Mouse (Mus musculus) T-cell, adult 2 months (primary cell): ENCODE results near the gene Top2a.
A peak's percentile ranks its signal among the peaks of the same experiment; 100 is the strongest.

ENCODE experiments used
- DNase-seq: peaks from one replicate; pipeline ENCODE4 v3.0.0; 2022; ENCODE audit warnings: low spot score

The Top2a gene

DNA sequence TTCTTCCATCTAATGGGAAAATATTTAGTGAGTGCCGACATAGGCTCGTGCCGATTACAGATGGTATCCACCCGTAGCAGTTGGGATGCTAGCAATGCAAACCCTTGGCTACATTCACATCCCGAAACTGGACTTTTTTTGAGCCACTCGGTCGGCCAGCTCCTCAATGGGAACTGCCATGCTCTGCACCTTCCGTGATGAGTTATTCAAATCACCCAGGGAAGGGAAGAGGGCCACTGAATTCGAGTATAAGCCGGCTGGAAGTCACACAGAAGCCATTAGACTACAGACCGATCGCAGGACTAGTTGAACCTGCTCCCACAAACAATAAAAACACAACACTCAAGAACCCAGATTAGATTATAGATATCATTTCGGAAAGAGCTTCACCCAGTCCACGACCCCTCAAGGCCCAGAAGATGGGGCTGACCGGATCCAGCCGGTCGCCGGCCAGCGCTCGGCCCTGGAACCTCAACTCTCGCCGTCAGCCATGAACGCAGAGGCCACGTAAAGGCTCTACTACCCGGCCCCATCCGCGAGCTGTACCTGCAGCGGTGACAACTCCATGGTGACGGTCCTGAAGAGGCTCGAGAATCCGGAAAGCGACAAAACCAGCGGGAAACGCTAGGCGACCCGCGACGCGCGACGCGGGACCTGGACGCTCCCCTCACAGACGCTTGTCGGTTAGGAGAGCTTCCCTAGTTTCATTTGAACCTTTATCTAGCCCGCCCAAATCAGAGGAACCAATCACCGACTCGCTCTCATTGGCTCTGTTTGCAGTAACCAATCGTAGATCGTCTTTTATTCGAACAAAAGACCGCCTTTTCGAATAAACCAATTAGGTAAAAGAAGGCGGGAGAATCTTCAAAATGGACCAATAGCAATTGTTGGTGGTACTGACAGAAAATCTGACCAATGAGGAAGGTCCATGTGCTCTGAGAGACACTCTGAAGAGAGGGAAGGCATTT, at the start of gene Top2a:
Gene Top2a, minus strand, starts transcription at position 690 of the 968 bp plus-strand sequence.
- peak; percentile 95 for DNase-seq

DNA sequence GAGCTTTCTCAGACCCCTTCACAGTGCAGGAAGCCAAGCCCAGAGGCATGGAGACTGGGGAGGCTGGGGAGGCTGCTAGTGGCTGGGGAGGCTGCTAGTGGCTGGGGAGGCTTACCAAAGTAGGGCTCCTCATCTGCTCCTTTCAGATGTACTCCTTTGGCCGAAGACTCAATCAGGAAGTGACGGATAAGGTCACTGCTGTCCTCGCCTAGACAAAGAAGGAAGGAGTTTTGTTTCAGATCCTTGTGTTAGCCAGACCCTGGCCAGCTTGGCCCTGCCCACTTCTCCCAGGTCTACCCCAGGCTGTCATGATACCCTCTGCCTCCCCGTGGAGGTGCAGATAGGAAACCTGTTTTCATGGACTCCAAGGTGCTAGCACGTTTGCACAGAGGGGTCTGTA, 49.8 kb upstream of the Top2a start:
- no peak for DNase-seq

DNA sequence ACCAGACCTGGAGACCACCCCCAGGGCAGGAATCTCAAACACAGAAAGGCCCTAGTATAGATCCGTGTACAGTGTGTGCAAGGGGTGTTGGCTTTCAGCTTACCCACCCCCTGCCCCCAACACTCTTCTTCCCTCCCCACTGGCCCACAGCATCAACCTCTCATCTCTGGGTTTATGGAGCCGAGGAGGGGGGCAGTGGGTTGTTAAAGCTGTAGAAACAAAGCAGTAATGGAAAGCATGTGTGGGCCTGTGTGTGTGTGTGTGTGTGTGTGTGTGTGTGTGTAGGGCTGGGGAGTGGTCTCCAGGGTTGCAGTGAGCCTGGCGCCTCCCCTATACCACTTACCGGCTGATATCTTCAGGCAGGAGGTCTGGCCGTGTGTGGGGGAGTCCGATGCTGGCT, 47.9 kb upstream of the Top2a start:
- DNase-seq = no peak

DNA sequence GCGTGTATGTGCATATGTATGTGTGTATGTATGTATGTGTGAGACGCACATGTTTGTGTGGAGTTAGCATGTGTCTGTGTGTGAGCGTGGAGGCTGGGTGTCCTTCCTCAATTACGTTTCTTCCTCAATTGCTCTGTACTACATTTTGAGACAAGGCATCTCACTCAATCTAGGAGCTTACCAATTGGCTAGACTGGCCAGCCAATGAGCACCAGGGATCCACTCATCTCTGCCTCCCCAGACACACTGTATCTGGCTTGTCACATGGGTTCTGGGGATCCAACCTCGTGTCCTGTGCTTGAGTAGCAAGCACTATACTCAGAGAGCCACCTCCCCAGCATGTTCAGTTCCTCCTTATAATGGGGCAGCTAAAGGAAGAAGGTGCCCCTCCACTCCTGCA, 44.5 kb upstream of the Top2a start:
- DNase-seq = no peak

DNA sequence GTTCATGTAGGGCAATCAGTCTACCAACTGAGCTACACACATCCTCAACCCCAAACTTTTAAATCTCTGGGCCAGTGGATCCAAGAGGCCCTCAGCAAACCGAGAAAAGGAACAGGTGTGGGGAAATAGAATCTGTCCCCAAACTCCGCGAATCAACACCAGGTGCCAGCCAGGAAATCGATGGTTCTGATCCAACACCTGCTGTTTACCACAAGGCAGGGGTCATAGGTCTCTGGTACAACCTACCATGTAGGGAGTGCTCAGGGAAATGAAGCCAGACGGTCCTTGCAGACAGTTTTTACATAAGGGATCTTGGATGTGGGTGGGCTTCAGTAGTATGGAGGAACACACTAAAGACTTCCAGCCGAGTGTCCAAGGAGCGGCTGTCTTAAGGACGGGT, 43.6 kb upstream of the Top2a start:
- DNase-seq = no peak

DNA sequence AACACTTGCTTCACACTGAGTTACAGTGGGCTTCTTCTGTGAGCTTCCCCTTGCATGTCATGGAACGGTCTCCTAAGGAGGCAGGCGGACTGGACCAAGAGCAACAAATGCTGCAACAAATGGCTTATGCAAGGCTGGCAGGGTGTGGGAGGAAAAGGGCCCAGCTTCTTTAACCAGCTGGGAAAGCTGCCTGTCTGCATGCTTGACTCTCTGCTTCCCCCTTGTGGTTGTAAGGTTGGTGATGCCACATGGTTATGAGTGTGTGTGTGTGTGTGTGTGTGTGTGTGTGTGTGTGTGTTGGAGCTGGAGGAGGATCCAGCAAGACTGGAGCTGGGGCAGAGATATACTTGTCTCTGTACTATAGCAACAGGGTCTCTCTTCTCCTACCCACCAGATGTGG, 42.0 kb upstream of the Top2a start:
- peak; percentile 77 for DNase-seq

DNA sequence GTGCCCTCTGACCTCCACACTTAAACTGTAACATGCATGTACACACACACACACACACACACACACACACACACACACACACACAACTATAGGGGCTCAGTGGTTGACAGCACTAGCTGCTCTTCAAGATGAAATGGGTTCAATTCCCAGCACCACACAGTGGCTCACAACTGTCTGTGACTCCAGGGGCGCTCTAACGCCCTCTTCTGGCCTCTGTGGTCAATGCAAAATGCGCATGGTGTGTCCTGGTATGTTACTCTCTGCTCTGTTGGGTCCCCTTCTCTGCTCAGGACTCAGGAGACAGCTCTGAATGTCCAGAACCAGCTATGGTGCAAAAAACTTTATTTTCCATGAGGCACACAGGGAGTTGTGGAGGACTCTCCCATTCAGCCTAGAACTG, 41.4 kb upstream of the Top2a start:
- no peak for DNase-seq

DNA sequence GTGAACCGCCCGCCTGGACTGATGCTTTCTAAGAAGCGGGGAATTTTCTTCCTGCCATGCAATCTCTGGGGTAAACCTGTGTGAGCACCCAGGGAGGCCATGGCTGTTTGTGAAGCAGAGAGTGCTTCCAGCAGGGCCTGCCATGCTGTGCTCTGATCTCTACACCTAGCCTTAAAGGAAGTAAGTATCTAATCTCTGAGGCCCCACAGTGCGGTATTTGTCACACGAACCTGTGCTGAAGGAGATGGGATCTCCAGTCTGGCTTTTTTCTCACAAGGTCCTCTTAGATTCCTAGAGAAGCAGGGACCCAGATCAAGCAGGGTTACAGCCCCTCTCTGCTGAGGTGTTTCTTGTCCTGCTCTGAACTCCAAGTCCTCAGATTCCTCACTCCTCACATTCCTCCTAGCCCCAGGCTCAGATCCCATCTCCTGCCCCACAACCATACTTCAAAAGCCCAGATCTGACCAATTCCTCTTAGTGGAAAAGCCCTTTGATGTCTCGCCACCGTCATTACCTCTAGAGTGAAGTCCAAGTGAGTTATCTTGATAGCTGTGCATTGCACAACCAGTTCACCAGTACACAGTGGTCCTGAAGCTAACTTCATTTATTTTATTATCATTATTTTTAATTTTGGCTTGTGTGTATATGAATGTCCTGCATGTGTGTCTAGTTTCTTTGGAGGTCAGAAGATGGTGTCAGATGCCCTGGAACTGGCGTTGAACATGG, 39.6 kb upstream of the Top2a start:
- DNase-seq = no peak

DNA sequence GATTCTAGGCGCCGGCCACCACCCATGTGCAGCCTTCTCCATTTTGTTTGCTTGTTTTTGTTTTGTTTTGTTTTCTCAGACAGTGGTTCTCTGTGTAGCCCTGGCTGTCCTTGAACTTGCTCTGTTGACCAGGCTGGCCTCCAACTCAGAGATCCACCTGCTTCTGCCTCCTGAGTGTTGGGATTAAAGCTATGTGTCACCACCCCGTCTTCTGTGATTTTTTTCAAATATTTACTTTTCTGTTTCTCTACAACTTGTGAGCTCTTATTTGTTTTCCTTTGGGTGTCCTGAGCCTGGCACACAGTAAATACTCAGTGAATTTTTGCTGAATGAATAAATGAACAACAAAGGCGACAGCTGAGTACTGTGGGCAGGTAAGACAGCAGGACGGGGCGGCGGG, 38.7 kb upstream of the Top2a start:
- no peak for DNase-seq

DNA sequence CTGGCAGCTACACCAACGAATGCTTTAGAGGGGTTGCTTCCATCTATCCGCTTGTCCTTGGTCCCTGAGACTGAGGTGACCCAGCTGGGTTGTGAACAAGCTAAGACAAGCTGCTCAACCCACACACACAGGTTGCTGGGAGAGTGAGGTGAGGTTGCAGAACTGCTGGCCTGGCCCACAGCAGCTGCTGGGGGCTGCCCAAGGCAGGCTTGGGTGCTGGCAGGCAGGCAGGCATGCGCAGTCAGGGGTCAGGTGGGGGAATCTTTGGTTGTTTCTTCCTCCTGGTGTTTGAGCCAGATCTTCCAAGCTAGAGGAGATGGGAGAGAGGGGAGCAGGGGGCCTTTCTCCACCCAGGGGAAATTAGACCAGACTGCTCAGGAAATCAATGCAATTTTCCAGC, 36.4 kb upstream of the Top2a start:
- DNase-seq = no peak

DNA sequence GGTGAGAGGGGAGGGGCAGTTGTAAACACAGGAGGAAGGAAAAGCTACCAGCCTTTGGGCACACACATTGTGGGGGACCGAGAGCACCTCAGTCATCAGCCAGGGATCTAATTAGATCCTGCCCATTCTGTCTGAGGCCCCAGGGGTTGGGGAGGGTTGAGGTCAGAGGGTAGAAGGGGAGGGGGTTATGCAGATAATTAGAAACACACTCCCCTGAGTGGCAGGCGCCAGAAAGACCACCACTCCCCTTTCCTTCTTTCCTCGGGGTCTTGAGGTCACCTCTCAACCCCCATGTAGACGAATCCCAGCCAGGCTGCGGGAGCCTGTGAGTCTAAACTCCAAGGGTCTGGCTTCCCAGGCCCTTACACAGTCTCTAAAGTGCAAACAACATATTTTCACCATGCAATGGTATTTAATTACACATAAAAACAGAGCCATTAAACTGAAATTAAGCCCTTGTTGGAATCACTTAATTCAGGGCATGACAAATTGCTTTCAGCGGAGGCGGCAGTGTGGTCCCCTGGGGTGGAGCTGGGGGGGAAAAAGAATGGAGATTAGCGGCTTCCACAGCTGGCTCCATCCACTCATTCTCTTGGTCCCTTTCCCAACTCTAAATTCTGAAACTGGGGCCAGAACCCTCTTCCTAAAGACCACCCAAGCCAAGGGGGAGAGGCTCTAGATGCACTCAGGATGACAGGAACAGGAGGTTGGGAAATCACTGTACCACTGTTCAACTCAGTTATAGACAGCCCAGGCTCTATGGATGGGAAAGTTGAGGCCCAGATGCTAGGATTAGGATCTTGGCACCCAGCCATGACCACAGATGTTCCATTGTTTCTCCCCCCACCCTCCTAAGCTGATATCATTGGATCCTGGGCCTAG, 31.8 kb upstream of the Top2a start:
- no peak for DNase-seq

DNA sequence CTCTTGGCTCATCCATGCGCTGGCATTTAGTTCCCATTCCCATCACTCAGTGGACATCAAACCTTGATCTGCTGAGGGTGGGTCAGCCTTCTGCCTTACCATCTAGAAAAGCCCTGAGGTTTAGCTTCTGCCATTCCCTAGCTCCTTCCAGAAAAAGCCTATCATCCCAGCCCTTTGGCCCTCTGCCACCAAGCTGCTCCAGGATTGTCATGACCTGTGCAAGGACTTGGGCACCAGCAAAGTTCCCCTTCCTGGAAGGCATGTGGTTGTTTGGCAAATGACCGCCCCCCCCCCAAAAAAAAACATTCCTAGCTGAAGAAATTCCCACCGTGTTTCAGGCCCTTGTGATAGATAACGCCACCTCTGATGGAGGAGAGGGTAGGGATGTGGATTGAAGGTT, 31.2 kb upstream of the Top2a start:
- DNase-seq = no peak

DNA sequence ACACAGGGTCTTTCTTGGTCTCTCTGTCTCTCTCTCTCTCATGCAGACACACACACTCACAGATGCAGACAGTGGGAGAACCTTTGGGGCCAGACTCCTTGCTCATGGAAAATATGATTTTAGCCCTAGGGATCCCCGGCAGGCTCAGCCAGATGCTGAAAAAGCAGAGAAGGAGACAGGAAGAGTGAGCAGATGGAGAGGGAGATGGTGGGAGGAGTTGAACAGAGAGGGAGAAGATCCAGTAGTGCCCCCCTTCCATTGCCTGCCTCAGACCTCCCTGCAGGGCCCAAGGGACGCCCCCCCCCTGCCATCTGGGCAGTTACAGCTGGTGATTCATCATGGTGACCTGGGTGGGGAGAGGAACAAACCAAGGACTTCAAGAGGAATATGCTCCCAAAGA, 23.7 kb upstream of the Top2a start:
- no peak for DNase-seq

DNA sequence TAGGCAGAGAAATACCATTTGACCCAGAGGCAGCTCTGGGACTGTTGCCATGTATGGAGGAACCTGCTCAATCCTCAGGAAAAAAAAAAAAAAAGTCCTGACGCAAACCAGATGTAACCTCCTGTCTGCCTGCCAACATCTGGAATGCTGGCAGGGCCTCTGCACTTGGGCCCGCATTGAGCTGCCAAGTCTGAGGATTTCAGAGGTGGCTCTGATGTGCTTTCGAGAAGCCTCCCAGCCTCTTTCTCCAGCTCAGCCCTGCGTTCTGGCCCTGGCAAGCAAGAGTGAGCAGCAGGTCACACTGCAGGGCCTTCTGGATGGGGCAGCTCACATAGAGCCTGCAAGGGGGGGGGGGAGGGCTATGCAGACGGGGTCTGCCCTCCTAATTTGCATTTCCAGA, 23.1 kb upstream of the Top2a start:
- DNase-seq = no peak

DNA sequence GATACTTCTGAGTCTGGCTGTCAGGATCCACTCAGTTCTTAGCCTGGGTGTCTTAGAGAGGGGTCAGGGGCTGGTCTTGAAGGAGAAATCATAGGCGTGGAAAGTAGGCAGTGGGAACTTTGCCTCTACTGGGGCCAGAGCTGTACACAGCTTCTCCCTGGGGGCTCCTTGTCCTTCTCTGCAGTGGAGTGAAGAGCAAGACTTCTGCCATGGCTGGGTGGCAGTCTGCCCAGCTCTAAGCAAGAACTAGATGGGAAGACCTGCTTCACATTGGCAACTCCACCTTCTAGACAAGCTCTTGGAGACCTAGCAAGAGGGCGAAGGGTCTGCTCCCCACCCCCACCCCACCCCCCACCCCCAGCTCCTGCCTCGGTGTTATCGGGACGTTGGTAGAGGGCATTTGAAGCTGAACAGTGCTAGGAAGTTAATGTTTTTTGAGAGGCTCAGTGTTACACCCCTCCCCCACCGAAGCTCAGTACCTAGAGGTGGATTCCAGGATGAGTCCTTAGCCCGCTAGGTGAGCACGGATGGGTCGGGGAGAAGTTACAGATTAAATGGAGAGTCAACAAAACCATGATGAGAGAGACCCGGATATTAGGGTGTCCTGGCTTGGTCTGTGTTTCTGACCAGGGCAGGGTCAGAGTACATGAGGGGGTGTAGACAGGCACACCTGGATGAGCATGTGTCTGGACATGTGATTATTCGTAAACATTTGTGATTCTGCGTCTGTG, 21.3 kb upstream of the Top2a start:
- DNase-seq = no peak

DNA sequence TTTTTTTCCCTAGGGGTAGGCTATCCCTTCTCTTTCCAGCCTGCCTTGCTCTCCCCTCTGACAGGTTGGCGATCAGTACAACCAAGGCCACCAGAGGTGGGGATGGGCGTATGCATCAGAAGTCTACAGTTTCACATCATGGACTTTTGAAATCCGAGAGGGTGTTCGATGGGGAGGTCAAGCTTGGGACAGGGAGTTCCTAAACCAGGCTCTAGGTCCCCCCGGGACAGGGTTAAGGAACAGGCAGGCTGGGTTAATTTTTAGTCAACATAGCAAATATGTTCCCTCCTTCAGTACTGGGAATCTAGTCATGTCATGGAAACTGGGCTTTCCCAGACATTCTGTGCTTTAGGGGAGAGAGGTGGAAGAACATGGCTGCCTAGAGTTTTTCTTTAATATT, 20.3 kb upstream of the Top2a start:
- no peak for DNase-seq

DNA sequence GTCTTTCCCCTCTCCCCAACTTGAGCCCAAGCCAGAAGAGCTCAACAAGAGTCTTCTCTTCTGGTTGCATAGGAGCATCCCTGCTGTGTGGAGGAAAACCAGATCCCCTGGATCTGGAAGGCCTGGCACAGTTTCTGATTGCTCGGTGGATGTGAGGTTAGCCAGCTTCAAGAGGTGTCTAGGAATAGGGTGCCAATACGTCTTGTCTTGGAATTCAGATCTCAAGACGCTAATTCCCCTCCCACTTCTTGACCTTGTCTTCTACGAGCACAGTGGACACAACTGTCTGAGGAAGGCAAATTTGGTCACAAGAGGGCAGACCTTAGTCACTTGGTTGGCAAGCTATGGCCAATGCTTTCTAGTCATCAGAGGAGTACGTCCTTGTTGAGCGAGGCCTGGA, 19.6 kb upstream of the Top2a start:
- no peak for DNase-seq

DNA sequence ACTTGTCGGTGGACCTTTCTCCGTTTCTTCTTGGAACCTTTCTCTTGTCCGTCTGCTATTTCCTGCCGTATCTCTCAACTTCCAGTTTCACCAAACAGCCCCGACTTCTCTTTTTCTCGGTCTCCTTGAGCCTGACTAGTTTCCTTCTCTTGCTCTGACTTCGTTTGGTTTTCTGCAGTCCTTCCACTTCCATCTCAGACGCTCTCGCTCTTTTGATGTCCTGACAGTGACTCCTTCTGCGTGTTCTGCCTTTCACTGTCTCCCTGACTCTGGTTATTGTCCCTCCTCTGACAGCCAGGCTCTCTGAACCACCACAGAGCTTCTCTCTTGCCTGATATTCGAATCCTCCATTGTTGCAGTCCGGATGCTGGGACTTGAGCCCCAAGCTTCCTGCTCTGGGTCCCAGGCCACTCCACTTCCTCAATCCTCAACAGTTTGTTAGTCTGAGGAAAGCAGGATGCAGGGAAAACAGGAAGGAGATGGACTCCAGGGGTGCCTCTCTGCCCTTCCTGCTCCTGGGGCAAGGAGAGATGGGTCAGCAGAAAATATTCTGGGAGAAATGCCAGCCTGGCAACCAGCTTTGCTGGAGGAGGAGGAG, 18.9 kb upstream of the Top2a start:
- peak; percentile 43 for DNase-seq

DNA sequence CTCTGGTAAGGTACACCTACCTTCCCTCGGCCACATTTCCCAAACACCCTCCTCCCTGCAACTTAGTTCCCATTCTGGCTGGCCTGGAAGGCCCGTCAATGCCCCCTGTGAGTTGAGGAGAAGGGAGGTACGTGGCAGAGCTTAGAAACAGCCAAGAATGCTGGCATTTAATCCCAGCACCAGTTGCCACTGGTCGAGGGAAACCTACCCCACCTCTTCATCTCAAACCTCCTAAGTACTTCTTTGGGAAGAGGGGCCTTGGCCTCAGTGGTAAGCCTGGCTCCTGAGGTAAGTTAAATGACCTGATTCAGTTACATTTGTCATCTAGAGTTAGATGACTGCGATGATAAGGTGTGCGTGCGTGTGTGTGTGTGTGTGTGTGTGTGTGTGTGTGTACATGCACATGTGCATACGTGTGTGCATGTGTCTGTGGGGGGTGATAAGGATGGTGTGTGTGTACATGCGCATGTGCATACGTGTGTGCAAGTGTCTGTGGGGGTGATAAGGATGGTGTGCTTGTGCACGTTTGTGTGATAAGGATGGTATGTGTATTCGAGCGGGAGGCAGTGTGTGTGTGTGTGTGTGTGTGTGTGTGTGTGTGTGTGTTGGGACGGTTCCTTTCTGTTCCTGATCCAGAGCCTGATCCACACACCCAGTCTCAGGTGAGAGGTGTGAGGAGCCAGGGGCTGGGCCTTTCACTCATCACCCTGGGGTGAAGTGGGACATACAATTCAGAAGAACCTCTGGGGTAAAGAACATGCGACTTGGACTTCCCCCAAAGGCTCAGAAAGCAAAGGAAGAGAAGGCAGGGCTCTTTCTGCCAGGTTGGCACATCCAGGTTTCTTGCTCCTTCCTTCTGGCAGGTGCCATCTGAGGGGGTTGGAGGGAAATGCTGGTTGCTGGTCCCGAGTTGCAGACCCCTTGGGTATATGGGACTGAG, 18.1 kb upstream of the Top2a start:
- no peak for DNase-seq

DNA sequence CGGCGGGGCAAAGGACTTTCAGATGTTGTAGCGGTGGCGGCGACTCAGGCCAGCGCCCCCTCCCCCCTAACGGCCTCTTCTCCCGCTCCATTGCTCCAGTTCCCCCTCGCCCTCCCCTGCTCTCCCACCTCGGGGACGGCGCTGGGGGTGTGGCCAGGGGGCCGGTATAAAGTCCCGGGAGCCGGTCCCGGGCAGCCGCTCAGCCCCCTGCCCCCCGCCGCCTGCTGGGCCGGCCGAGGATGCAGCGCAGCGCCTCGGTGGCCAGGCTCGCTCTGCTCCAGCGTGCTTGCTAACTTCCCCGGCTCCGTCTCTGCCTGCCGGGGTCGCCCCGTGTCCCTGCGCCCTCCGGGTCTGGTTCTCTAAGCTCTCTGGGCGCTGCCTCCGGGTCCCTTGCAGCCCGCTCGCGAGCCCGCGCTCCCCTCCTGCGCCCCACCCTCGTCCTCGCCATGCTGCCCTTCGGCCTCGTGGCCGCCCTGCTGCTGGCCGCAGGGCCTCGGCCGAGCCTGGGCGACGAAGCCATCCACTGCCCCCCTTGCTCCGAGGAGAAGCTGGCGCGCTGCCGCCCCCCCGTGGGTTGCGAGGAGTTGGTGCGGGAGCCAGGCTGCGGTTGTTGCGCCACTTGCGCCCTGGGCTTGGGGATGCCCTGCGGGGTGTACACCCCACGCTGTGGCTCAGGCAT, 17.2 kb upstream of the Top2a start, which contains the start of gene Igfbp4:
Gene Igfbp4, plus strand, starts transcription at position 194 of the 679 bp plus-strand sequence.
- peak; percentile 35 for DNase-seq
